8 mouse cellular contexts compared by ENCODE assay signal in genomic region chr2:131179246-131179886, GRCm38 (mm10). TPM values are rescaled to one million over a fixed set of nuclear protein-coding genes. Genes with fewer than 3 reads are reported as not detected.
A peak's percentile ranks its signal among the peaks of the same experiment; 100 is the strongest.
DNase-seq lines count a peak whose midpoint lies in the region; ATAC-seq and TF ChIP-seq lines count a peak whose summit lies in the region.

No protein-coding gene starts in this region.

- TF ChIP-seq POLR2A in CH12.LX (IDR thresholded peaks at IDR 0.05; ENCODE audit: low read depth, low read length): no peak; the same call in 1 of the 2 replicates
- TF ChIP-seq POLR2A in brain, embryonic 14.5 days (IDR thresholded peaks at IDR 0.05; ENCODE audit: borderline replicate concordance, extremely low read depth, insufficient read depth, insufficient read length, poor library complexity, severe bottlenecking): no peak

- under 1% methylated on average over 62 of the region's 67 CpGs for WGBS in forebrain, embryonic 11.5 days
- WGBS in heart, postnatal 0 days: under 1% methylated on average over 67 of the region's 67 CpGs
- under 1% methylated on average over 67 of the region's 67 CpGs for WGBS in lung, embryonic 14.5 days
- under 1% methylated on average over 67 of the region's 67 CpGs for WGBS in neural tube, embryonic 15.5 days

- H3K4me3 ChIP-seq in CH12.LX (replicated peaks in 1 of 3; ENCODE audit: low read depth in 2 of 3, low read length in 2 of 3, poor library complexity in 1 of 3): peak overlapping the region; percentile 57 to 96 (median 69)
- H3K4me3 ChIP-seq in forebrain, embryonic 11.5 days (ENCODE audit: low read depth, low read length): peak overlapping the region; percentile 82
- H3K4me3 ChIP-seq in heart, postnatal 0 days (ENCODE audit: low read depth, low read length): peak overlapping the region; percentile 70
- peak overlapping the region; percentile 76 for H3K4me3 ChIP-seq in lung, embryonic 14.5 days (ENCODE audit: low read depth, low read length)
- peak overlapping the region; percentile 74 for H3K4me3 ChIP-seq in neural tube, embryonic 15.5 days (replicated peaks)

- H3K4me2 ChIP-seq in CH12.LX (ENCODE audit: insufficient read depth, low read depth, poor library complexity, severe bottlenecking): peak overlapping the region; percentile 78
- peak overlapping the region; percentile 97 for H3K4me2 ChIP-seq in forebrain, embryonic 11.5 days (ENCODE audit: low read depth, low read length, severe bottlenecking)
- peak overlapping the region; percentile 92 for H3K4me2 ChIP-seq in heart, postnatal 0 days (ENCODE audit: low read depth, low read length)
- H3K4me2 ChIP-seq in lung, embryonic 14.5 days: peak overlapping the region; percentile 97
- H3K4me2 ChIP-seq in neural tube, embryonic 15.5 days: peak overlapping the region; percentile 98

- TF ChIP-seq RAD21 in CH12.LX (IDR thresholded peaks at IDR 0.05; ENCODE audit: low read depth, low read length): no peak

- H3K9ac ChIP-seq in CH12.LX (ENCODE audit: insufficient read depth, low read depth): peak overlapping the region; percentile 89
- peak overlapping the region; percentile 97 for H3K9ac ChIP-seq in forebrain, embryonic 11.5 days (ENCODE audit: low read length)
- peak overlapping the region; percentile 97 for H3K9ac ChIP-seq in heart, postnatal 0 days (replicated peaks; ENCODE audit: low read depth, low read length)
- peak overlapping the region; percentile 94 for H3K9ac ChIP-seq in lung, embryonic 14.5 days
- peak overlapping the region; percentile 93 for H3K9ac ChIP-seq in neural tube, embryonic 15.5 days (replicated peaks)

- ATAC-seq in forebrain, embryonic 11.5 days (replicated peaks; ENCODE audit: low FRiP score): peak; percentile 56
- ATAC-seq in heart, postnatal 0 days (ENCODE audit: insufficient read depth, low read depth): peak; percentile 69
- peak; percentile 52 for ATAC-seq in lung, embryonic 14.5 days (ENCODE audit: insufficient read depth)
- ATAC-seq in neural tube, embryonic 15.5 days (ENCODE audit: low FRiP score): peak; percentile 65

- H3K4me1 ChIP-seq in CH12.LX (ENCODE audit: control insufficient read depth in 1 of 2, insufficient read depth in 2 of 2): peaks cover 16 to 30% of the 10 kb centered on the region in 2 experiments
- H3K4me1 ChIP-seq in forebrain, embryonic 11.5 days (replicated peaks; ENCODE audit: control insufficient read depth, insufficient read depth, low read length): peaks cover 19% of the 10 kb centered on the region
- peaks cover 36% of the 10 kb centered on the region for H3K4me1 ChIP-seq in heart, postnatal 0 days (ENCODE audit: control insufficient read depth, insufficient read depth)
- H3K4me1 ChIP-seq in lung, embryonic 14.5 days (ENCODE audit: insufficient read depth): peaks cover 21% of the 10 kb centered on the region
- peaks cover 49% of the 10 kb centered on the region for H3K4me1 ChIP-seq in neural tube, embryonic 15.5 days

- H3K27me3 ChIP-seq in CH12.LX (replicated peaks): no peaks in the 10 kb centered on the region
- no peaks in the 10 kb centered on the region for H3K27me3 ChIP-seq in forebrain, embryonic 11.5 days (ENCODE audit: control insufficient read depth, insufficient read depth, low read length)
- H3K27me3 ChIP-seq in heart, postnatal 0 days (ENCODE audit: control insufficient read depth, insufficient read depth, low read length): no peaks in the 10 kb centered on the region
- H3K27me3 ChIP-seq in lung, embryonic 14.5 days (ENCODE audit: insufficient read depth, low read length): no peaks in the 10 kb centered on the region
- H3K27me3 ChIP-seq in neural tube, embryonic 15.5 days (replicated peaks): no peaks in the 10 kb centered on the region

- no peak for TF ChIP-seq CTCF in CH12.LX (conservative IDR thresholded peaks at IDR 0.05 in 1 of 2, IDR thresholded peaks at IDR 0.05 in 1 of 2; ENCODE audit: low read depth in 2 of 2, low read length in 2 of 2)
- no peak for TF ChIP-seq CTCF in brain, embryonic 14.5 days (IDR thresholded peaks at IDR 0.05; ENCODE audit: borderline replicate concordance, extremely low read depth, insufficient read depth, insufficient read length)
- TF ChIP-seq CTCF in heart, postnatal 0 days (IDR thresholded peaks at IDR 0.05; ENCODE audit: low read depth): no peak
- no peak for TF ChIP-seq CTCF in lung, embryonic 14.5 days (IDR thresholded peaks at IDR 0.05; ENCODE audit: low read depth)

- H3K9me3 ChIP-seq in CH12.LX (replicated peaks; ENCODE audit: low read length): no peaks in the 10 kb centered on the region
- H3K9me3 ChIP-seq in forebrain, embryonic 11.5 days (ENCODE audit: control insufficient read depth, low read length): no peaks in the 10 kb centered on the region
- H3K9me3 ChIP-seq in heart, postnatal 0 days (replicated peaks; ENCODE audit: control insufficient read depth, low read length): no peaks in the 10 kb centered on the region
- no peaks in the 10 kb centered on the region for H3K9me3 ChIP-seq in lung, embryonic 14.5 days (ENCODE audit: low read depth, low read length)
- no peaks in the 10 kb centered on the region for H3K9me3 ChIP-seq in neural tube, embryonic 15.5 days (replicated peaks)

- dilution Hi-C loops in CH12.LX (cut with MboI; ENCODE audit: extremely low pct_ligation_motif_present, extremely low pct_unique_long_range_greater_than_20kb, low sequenced_read_pairs): no loop called here

- peak overlapping the region; percentile 28 for H3K27ac ChIP-seq in CH12.LX (ENCODE audit: insufficient read depth, low read depth)
- H3K27ac ChIP-seq in forebrain, embryonic 11.5 days (ENCODE audit: low read depth, low read length): peak overlapping the region; percentile 76
- peak overlapping the region; percentile 95 for H3K27ac ChIP-seq in heart, postnatal 0 days (ENCODE audit: low read depth)
- peak overlapping the region; percentile 90 for H3K27ac ChIP-seq in lung, embryonic 14.5 days (ENCODE audit: low read depth)
- peak overlapping the region; percentile 95 for H3K27ac ChIP-seq in neural tube, embryonic 15.5 days (replicated peaks)

- no peak for TF ChIP-seq EP300 in CH12.LX (IDR thresholded peaks at IDR 0.05; ENCODE audit: low read length)
- no peak for TF ChIP-seq EP300 in heart, postnatal 0 days (IDR thresholded peaks at IDR 0.05; ENCODE audit: low read depth)

- no peaks in the 10 kb centered on the region for H3K79me2 ChIP-seq in CH12.LX (replicated peaks; ENCODE audit: control insufficient read depth, extremely low read depth, insufficient read depth, poor library complexity, severe bottlenecking)

- in situ Hi-C loops in CH12.LX (cut with MboI; ENCODE audit: low pct_ligation_motif_present, low pct_unique_long_range_greater_than_20kb, low sequenced_read_pairs): no loop called here

- DNase-seq in CH12.LX (ENCODE audit: extremely low read depth): peak; percentile 57
- peak; percentile 85 for DNase-seq in brain, embryonic 14.5 days (ENCODE audit: low read depth)
- peak; percentile 83 for DNase-seq in forebrain, embryonic 11.5 days (ENCODE audit: low spot score)
- peak; percentile 65 for DNase-seq in heart, postnatal 0 days (ENCODE audit: low spot score)
- DNase-seq in kidney, postnatal 36 days: peak; percentile 58 to 75
- peak; percentile 77 for DNase-seq in lung, embryonic 14.5 days
- peak; percentile 76 for DNase-seq in testis, postnatal 10 days (ENCODE audit: low spot score)

- H3K36me3 ChIP-seq in CH12.LX (replicated peaks in 1 of 2; ENCODE audit: control insufficient read depth in 1 of 2, insufficient read depth in 1 of 2, low read length in 1 of 2): peaks cover 0 to 24% of the 10 kb centered on the region in 2 experiments
- no peaks in the 10 kb centered on the region for H3K36me3 ChIP-seq in forebrain, embryonic 11.5 days (ENCODE audit: control insufficient read depth, insufficient read depth, low read length)
- H3K36me3 ChIP-seq in heart, postnatal 0 days (replicated peaks; ENCODE audit: control insufficient read depth, insufficient read depth, low read length): peaks cover 10% of the 10 kb centered on the region; the same call in 1 of the 2 replicates
- H3K36me3 ChIP-seq in lung, embryonic 14.5 days (ENCODE audit: insufficient read depth): peaks cover 14% of the 10 kb centered on the region; the same call in 1 of the 2 replicates
- H3K36me3 ChIP-seq in neural tube, embryonic 15.5 days: peaks cover 5% of the 10 kb centered on the region; the same call in 1 of the 2 replicates

RNA-seq across cellular contexts. Expression of gene Cenpb, which starts 0.5 kb away (rescaled TPM):
- total RNA-seq in CH12.LX (2012; rRNA removed) (24.4 and 26.8 TPM in 2 replicates), CH12.LX (2014; rRNA removed) (17.3 and 18.1 TPM in 2 replicates)
- 26.1 and 26.6 TPM in 2 replicates for polyA plus RNA-seq in CH12.LX (2012; ENCODE audit: insufficient read length, low read depth)
- polyA plus RNA-seq in brain, embryonic 14.5 days (2012; rRNA removed): 71.2 and 89.3 TPM in 2 replicates
- polyA plus RNA-seq in forebrain, embryonic 11.5 days (2014; fragmentation: Nextera tagmentation; extraction: Ambion mirVana): 12.3 and 13.7 TPM in 2 replicates
- 62.9 and 84.8 TPM in 2 replicates for total RNA-seq in heart, postnatal 0 days (2014; rRNA removed; ENCODE audit: low replicate concordance)
- polyA plus RNA-seq in heart, postnatal 0 days (2015; fragmentation: Nextera tagmentation; extraction: Ambion mirVana): 7.1 and 7.8 TPM in 2 replicates
- polyA plus RNA-seq in lung, embryonic 14.5 days (2014; fragmentation: Nextera tagmentation; extraction: Ambion mirVana): 9.3 and 9.7 TPM in 2 replicates
- polyA plus RNA-seq in neural tube, embryonic 15.5 days (2015; fragmentation: Nextera tagmentation; extraction: Ambion mirVana): 11.5 and 12.6 TPM in 2 replicates

RNA-seq across cellular contexts. Expression of gene Cdc25b, which starts 7.4 kb away (rescaled TPM):
- 11.6 and 14.4 TPM in 2 replicates for total RNA-seq in CH12.LX (2012; rRNA removed)
- 23.3 and 24.0 TPM in 2 replicates for total RNA-seq in CH12.LX (2014; rRNA removed)
- polyA plus RNA-seq in CH12.LX (2012; ENCODE audit: insufficient read length, low read depth): 21.3 and 22.8 TPM in 2 replicates
- 41.4 and 54.8 TPM in 2 replicates for polyA plus RNA-seq in brain, embryonic 14.5 days (2012; rRNA removed)
- polyA plus RNA-seq in forebrain, embryonic 11.5 days (2014; fragmentation: Nextera tagmentation; extraction: Ambion mirVana): 92.2 and 93.0 TPM in 2 replicates
- total RNA-seq in heart, postnatal 0 days (2014; rRNA removed; ENCODE audit: low replicate concordance): 15.3 and 31.9 TPM in 2 replicates
- polyA plus RNA-seq in heart, postnatal 0 days (2015; fragmentation: Nextera tagmentation; extraction: Ambion mirVana): 12.1 and 15.0 TPM in 2 replicates
- 54.6 and 59.6 TPM in 2 replicates for polyA plus RNA-seq in lung, embryonic 14.5 days (2014; fragmentation: Nextera tagmentation; extraction: Ambion mirVana)
- polyA plus RNA-seq in neural tube, embryonic 15.5 days (2015; fragmentation: Nextera tagmentation; extraction: Ambion mirVana): 21.0 and 31.3 TPM in 2 replicates

RNA-seq across cellular contexts. Expression of gene Spef1, which starts 7.7 kb away (rescaled TPM):
- 0.97 and 1.0 TPM in 2 replicates for total RNA-seq in CH12.LX (2012; rRNA removed)
- total RNA-seq in CH12.LX (2014; rRNA removed): 0.34 and 0.45 TPM in 2 replicates
- polyA plus RNA-seq in CH12.LX (2012; ENCODE audit: insufficient read length, low read depth): 1.2 TPM in 2 replicates
- polyA plus RNA-seq in brain, embryonic 14.5 days (2012; rRNA removed): 35.4 and 36.4 TPM in 2 replicates
- 9.3 and 10.3 TPM in 2 replicates for polyA plus RNA-seq in forebrain, embryonic 11.5 days (2014; fragmentation: Nextera tagmentation; extraction: Ambion mirVana)
- 5.2 and 5.9 TPM in 2 replicates for total RNA-seq in heart, postnatal 0 days (2014; rRNA removed; ENCODE audit: low replicate concordance)
- polyA plus RNA-seq in heart, postnatal 0 days (2015; fragmentation: Nextera tagmentation; extraction: Ambion mirVana): 0.97 and 1.2 TPM in 2 replicates
- 4.4 and 5.7 TPM in 2 replicates for polyA plus RNA-seq in lung, embryonic 14.5 days (2014; fragmentation: Nextera tagmentation; extraction: Ambion mirVana)
- polyA plus RNA-seq in neural tube, embryonic 15.5 days (2015; fragmentation: Nextera tagmentation; extraction: Ambion mirVana): 7.6 and 8.0 TPM in 2 replicates

RNA-seq across cellular contexts. Expression of gene 1700037H04Rik, which starts 19.5 kb away (rescaled TPM):
- total RNA-seq in CH12.LX (2012; rRNA removed) (25.3 and 36.5 TPM in 2 replicates), CH12.LX (2014; rRNA removed) (11.2 and 16.0 TPM in 2 replicates)
- 40.0 and 43.0 TPM in 2 replicates for polyA plus RNA-seq in CH12.LX (2012; ENCODE audit: insufficient read length, low read depth)
- 113 and 118 TPM in 2 replicates for polyA plus RNA-seq in brain, embryonic 14.5 days (2012; rRNA removed)
- 122 and 132 TPM in 2 replicates for polyA plus RNA-seq in forebrain, embryonic 11.5 days (2014; fragmentation: Nextera tagmentation; extraction: Ambion mirVana)
- total RNA-seq in heart, postnatal 0 days (2014; rRNA removed; ENCODE audit: low replicate concordance): 48.3 and 88.8 TPM in 2 replicates
- polyA plus RNA-seq in heart, postnatal 0 days (2015; fragmentation: Nextera tagmentation; extraction: Ambion mirVana): 35.9 and 39.7 TPM in 2 replicates
- polyA plus RNA-seq in lung, embryonic 14.5 days (2014; fragmentation: Nextera tagmentation; extraction: Ambion mirVana): 70.6 and 76.1 TPM in 2 replicates
- 79.1 and 83.2 TPM in 2 replicates for polyA plus RNA-seq in neural tube, embryonic 15.5 days (2015; fragmentation: Nextera tagmentation; extraction: Ambion mirVana)

RNA-seq across cellular contexts. Expression of gene Ap5s1, which starts 27.5 kb away (rescaled TPM):
- total RNA-seq in CH12.LX (2012; rRNA removed) (9.1 and 10.4 TPM in 2 replicates), CH12.LX (2014; rRNA removed) (19.8 and 22.5 TPM in 2 replicates)
- 8.1 and 9.9 TPM in 2 replicates for polyA plus RNA-seq in CH12.LX (2012; ENCODE audit: insufficient read length, low read depth)
- polyA plus RNA-seq in brain, embryonic 14.5 days (2012; rRNA removed): 34.9 and 45.3 TPM in 2 replicates
- 30.6 and 31.4 TPM in 2 replicates for polyA plus RNA-seq in forebrain, embryonic 11.5 days (2014; fragmentation: Nextera tagmentation; extraction: Ambion mirVana)
- total RNA-seq in heart, postnatal 0 days (2014; rRNA removed; ENCODE audit: low replicate concordance): 95.1 and 107 TPM in 2 replicates
- polyA plus RNA-seq in heart, postnatal 0 days (2015; fragmentation: Nextera tagmentation; extraction: Ambion mirVana): 63.6 and 65.5 TPM in 2 replicates
- polyA plus RNA-seq in lung, embryonic 14.5 days (2014; fragmentation: Nextera tagmentation; extraction: Ambion mirVana): 24.5 and 25.5 TPM in 2 replicates
- polyA plus RNA-seq in neural tube, embryonic 15.5 days (2015; fragmentation: Nextera tagmentation; extraction: Ambion mirVana): 33.6 and 35.2 TPM in 2 replicates

Comparison
In these comparisons a context has a peak if more than half of its experiments do, and no peak if none do; other contexts are left out.
1. Peak in every context shown above with its lines: DNase-seq, ATAC-seq, H3K4me3 ChIP-seq and H3K27ac ChIP-seq.
2. H3K27ac ChIP-seq: peak in every context shown above with its lines; median percentile 95 in heart, postnatal 0 days; 95 in neural tube, embryonic 15.5 days; 90 in lung, embryonic 14.5 days; 76 in forebrain, embryonic 11.5 days; 28 in CH12.LX.